Mouse (Mus musculus): ENCODE measurements at regions not wholly inside any gene's neighbourhood (a gene's known extent, or its start where the extent isn't known, plus 50 kb on each side); places are given as distances from the start of the nearest gene placed in this dataset.

- 41% methylated on average over 6 of the region's 6 CpGs for WGBS
- Histone ChIP-seq H3K4me1 (ENCODE audit: control insufficient read depth, insufficient read depth, low read length) (no peaks in the 10 kb centered on the region; the same call in 1 of the 2 replicates), H3K4me3 (replicated peaks; ENCODE audit: extremely low read depth, low read depth, low read length) (no peak overlapping the region)
- no peak for DNase-seq
- TF ChIP-seq POLR2A (IDR thresholded peaks at IDR 0.05; ENCODE audit: borderline replicate concordance, extremely low read depth, low read depth, low read length) (no peak), CTCF (IDR thresholded peaks at IDR 0.05; ENCODE audit: insufficient read depth, low read length) (no peak)
Measured at GRCm38 (mm10) chr11:91065365-91065764, 377.2 kb upstream of the Tom1l1 start.

GRCm38 (mm10) chr11:91056966-91057597 is 368.9 kb upstream of the Tom1l1 start:
- DNase-seq: no peak
- H3K4me1 ChIP-seq (ENCODE audit: control insufficient read depth, insufficient read depth, low read length): no peaks in the 10 kb centered on the region
- H3K4me3 ChIP-seq (replicated peaks; ENCODE audit: extremely low read depth, low read depth, low read length): no peak overlapping the region
- WGBS: 48% methylated on average over 9 of the region's 9 CpGs
- TF ChIP-seq CTCF (IDR thresholded peaks at IDR 0.05; ENCODE audit: insufficient read depth, low read length): no peak
- TF ChIP-seq POLR2A (IDR thresholded peaks at IDR 0.05; ENCODE audit: borderline replicate concordance, extremely low read depth, low read depth, low read length): no peak

- H3K4me3 ChIP-seq (replicated peaks; ENCODE audit: extremely low read depth, low read depth, low read length): no peak overlapping the region
- TF ChIP-seq POLR2A (IDR thresholded peaks at IDR 0.05; ENCODE audit: borderline replicate concordance, extremely low read depth, low read depth, low read length) (no peak), CTCF (IDR thresholded peaks at IDR 0.05; ENCODE audit: insufficient read depth, low read length) (no peak)
- 71% methylated on average over 2 of the region's 2 CpGs for WGBS
- no peaks in the 10 kb centered on the region for H3K4me1 ChIP-seq (ENCODE audit: control insufficient read depth, insufficient read depth, low read length)
- DNase-seq: no peak
Measured at GRCm38 (mm10) chr11:91053321-91053720, 365.2 kb upstream of the Tom1l1 start.

GRCm38 (mm10) chr11:91051646-91052045 is 363.5 kb upstream of the Tom1l1 start:
- WGBS: 63% methylated on average over 3 of the region's 3 CpGs
- H3K4me1 ChIP-seq (ENCODE audit: control insufficient read depth, insufficient read depth, low read length): no peaks in the 10 kb centered on the region
- H3K4me3 ChIP-seq (replicated peaks; ENCODE audit: extremely low read depth, low read depth, low read length): no peak overlapping the region
- DNase-seq: no peak
- no peak for TF ChIP-seq POLR2A (IDR thresholded peaks at IDR 0.05; ENCODE audit: borderline replicate concordance, extremely low read depth, low read depth, low read length)
- no peak for TF ChIP-seq CTCF (IDR thresholded peaks at IDR 0.05; ENCODE audit: insufficient read depth, low read length)

GRCm38 (mm10) chr11:91041486-91041885 is 353.3 kb upstream of the Tom1l1 start:
- 63% methylated on average over 3 of the region's 3 CpGs for WGBS
- Histone ChIP-seq H3K4me3 (replicated peaks; ENCODE audit: extremely low read depth, low read depth, low read length) (no peak overlapping the region), H3K4me1 (ENCODE audit: control insufficient read depth, insufficient read depth, low read length) (no peaks in the 10 kb centered on the region)
- no peak for DNase-seq
- no peak for TF ChIP-seq POLR2A (IDR thresholded peaks at IDR 0.05; ENCODE audit: borderline replicate concordance, extremely low read depth, low read depth, low read length)
- no peak for TF ChIP-seq CTCF (IDR thresholded peaks at IDR 0.05; ENCODE audit: insufficient read depth, low read length)
